Mouse (Mus musculus): ENCODE measurements at regions not wholly inside any gene's neighbourhood (a gene's known extent, or its start where the extent isn't known, plus 50 kb on each side); places are given as distances from the start of the nearest gene placed in this dataset.

- H3K9me3 ChIP-seq (replicated peaks; ENCODE audit: low read length): no peaks in the 10 kb centered on the region
- H3K4me2 ChIP-seq (ENCODE audit: insufficient read depth, low read depth, poor library complexity, severe bottlenecking): no peak overlapping the region
- no peak overlapping the region for H3K9ac ChIP-seq (ENCODE audit: insufficient read depth, low read depth)
- no peaks in the 10 kb centered on the region for H3K79me2 ChIP-seq (replicated peaks; ENCODE audit: control insufficient read depth, extremely low read depth, insufficient read depth, poor library complexity, severe bottlenecking)
- DNase-seq (ENCODE audit: extremely low read depth): no peak
- in situ Hi-C loops (cut with MboI; ENCODE audit: low pct_ligation_motif_present, low pct_unique_long_range_greater_than_20kb, low sequenced_read_pairs) (no loop called here), dilution Hi-C loops (cut with MboI; ENCODE audit: extremely low pct_ligation_motif_present, extremely low pct_unique_long_range_greater_than_20kb, low sequenced_read_pairs) (no loop called here)
- H3K27me3 ChIP-seq (replicated peaks): no peaks in the 10 kb centered on the region
- TF ChIP-seq TBP (conservative IDR thresholded peaks at IDR 0.05; ENCODE audit: low read depth, low read length) (no peak), RAD21 (IDR thresholded peaks at IDR 0.05; ENCODE audit: low read depth, low read length) (no peak), ELF1 (IDR thresholded peaks at IDR 0.05; ENCODE audit: low read depth, low read length) (no peak)
- peaks cover 3 to 9% of the 10 kb centered on the region in 2 experiments; a peak in 3 of 4 replicates for H3K4me1 ChIP-seq (ENCODE audit: control insufficient read depth in 1 of 2, insufficient read depth in 2 of 2)
- no peak overlapping the region for H3K4me3 ChIP-seq (replicated peaks in 1 of 3; ENCODE audit: low read depth in 2 of 3, low read length in 2 of 3, poor library complexity in 1 of 3)
- no peaks in the 10 kb centered on the region for H3K36me3 ChIP-seq (replicated peaks in 1 of 2; ENCODE audit: control insufficient read depth in 1 of 2, insufficient read depth in 1 of 2, low read length in 1 of 2)
- no peak overlapping the region for H3K27ac ChIP-seq (ENCODE audit: insufficient read depth, low read depth)
Measured at GRCm38 (mm10) chrX:103557496-103557895, 72.9 kb upstream of the Zcchc13 start.

GRCm38 (mm10) chrX:103563531-103564246 is 66.7 kb upstream of the Zcchc13 start:
- in situ Hi-C loops (cut with MboI; ENCODE audit: low pct_ligation_motif_present, low pct_unique_long_range_greater_than_20kb, low sequenced_read_pairs) (no loop called here), dilution Hi-C loops (cut with MboI; ENCODE audit: extremely low pct_ligation_motif_present, extremely low pct_unique_long_range_greater_than_20kb, low sequenced_read_pairs) (no loop called here)
- no peak overlapping the region for H3K4me3 ChIP-seq (replicated peaks in 1 of 3; ENCODE audit: low read depth in 2 of 3, low read length in 2 of 3, poor library complexity in 1 of 3)
- H3K36me3 ChIP-seq (replicated peaks in 1 of 2; ENCODE audit: control insufficient read depth in 1 of 2, insufficient read depth in 1 of 2, low read length in 1 of 2): peaks cover 0 to 9% of the 10 kb centered on the region in 2 experiments
- H3K4me2 ChIP-seq (ENCODE audit: insufficient read depth, low read depth, poor library complexity, severe bottlenecking): no peak overlapping the region
- no peak for DNase-seq (ENCODE audit: extremely low read depth)
- no peak overlapping the region for H3K9ac ChIP-seq (ENCODE audit: insufficient read depth, low read depth)
- H3K79me2 ChIP-seq (replicated peaks; ENCODE audit: control insufficient read depth, extremely low read depth, insufficient read depth, poor library complexity, severe bottlenecking): no peaks in the 10 kb centered on the region
- H3K9me3 ChIP-seq (replicated peaks; ENCODE audit: low read length): no peaks in the 10 kb centered on the region
- H3K4me1 ChIP-seq (ENCODE audit: control insufficient read depth in 1 of 2, insufficient read depth in 2 of 2): peaks cover 0 to 17% of the 10 kb centered on the region in 2 experiments; a peak in 2 of 4 replicates
- H3K27ac ChIP-seq (ENCODE audit: insufficient read depth, low read depth): no peak overlapping the region
- no peak for TF ChIP-seq RCOR1 (conservative IDR thresholded peaks at IDR 0.05; ENCODE audit: low read depth, low read length)
- no peak for TF ChIP-seq ZKSCAN1 (IDR thresholded peaks at IDR 0.05; ENCODE audit: borderline replicate concordance, low read depth, low read length)
- TF ChIP-seq MAX (IDR thresholded peaks at IDR 0.05; ENCODE audit: low read length): no peak
- no peak for TF ChIP-seq GABPA (IDR thresholded peaks at IDR 0.05; ENCODE audit: insufficient replicate concordance, low read depth, low read length)
- TF ChIP-seq ZC3H11A (IDR thresholded peaks at IDR 0.05; ENCODE audit: low read depth, low read length): no peak
- TF ChIP-seq ZNF384 (IDR thresholded peaks at IDR 0.05; ENCODE audit: low read depth, low read length): no peak
- no peaks in the 10 kb centered on the region for H3K27me3 ChIP-seq (replicated peaks)

DNA sequence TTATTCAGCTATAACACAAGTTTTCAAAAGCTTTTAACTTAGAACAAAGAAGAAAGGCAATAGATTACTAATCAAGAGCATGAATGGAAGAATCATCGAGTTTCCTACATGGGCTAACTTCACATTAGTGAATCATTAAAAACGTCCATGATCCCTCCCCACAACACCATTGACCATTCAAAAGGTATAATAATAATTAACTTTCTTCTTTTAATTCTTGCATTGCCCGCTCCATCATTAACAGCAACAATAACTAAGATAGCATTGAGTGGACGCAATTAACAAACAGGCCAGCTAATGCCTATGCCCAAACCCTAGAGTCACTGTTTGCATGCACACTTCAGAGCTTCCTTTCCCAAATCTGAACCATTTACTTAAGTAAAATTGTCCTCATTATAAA is 57.0 kb upstream of the Zcchc13 start:
- dilution Hi-C loops (cut with MboI; ENCODE audit: extremely low pct_ligation_motif_present, extremely low pct_unique_long_range_greater_than_20kb, low sequenced_read_pairs): no loop called here
- TF ChIP-seq EP300 (IDR thresholded peaks at IDR 0.05; ENCODE audit: low read length): no peak
- no peak for TF ChIP-seq ZNF384 (IDR thresholded peaks at IDR 0.05; ENCODE audit: low read depth, low read length)
- TF ChIP-seq SIN3A (IDR thresholded peaks at IDR 0.05; ENCODE audit: low read length): no peak
- no peak for TF ChIP-seq USF1 (IDR thresholded peaks at IDR 0.05; ENCODE audit: low read depth, low read length)
- no peak for TF ChIP-seq PAX5 (IDR thresholded peaks at IDR 0.05; ENCODE audit: low read length)
- no peak for TF ChIP-seq ETS1 (conservative IDR thresholded peaks at IDR 0.05; ENCODE audit: low read depth, low read length)
- TF ChIP-seq GABPA (IDR thresholded peaks at IDR 0.05; ENCODE audit: insufficient replicate concordance, low read depth, low read length): no peak
- peaks cover 0 to 11% of the 10 kb centered on the region in 2 experiments; a peak in 1 of 4 replicates for H3K4me1 ChIP-seq (ENCODE audit: control insufficient read depth in 1 of 2, insufficient read depth in 2 of 2)
- H3K9me3 ChIP-seq (replicated peaks; ENCODE audit: low read length): no peaks in the 10 kb centered on the region
- no peak for DNase-seq (ENCODE audit: extremely low read depth)
- no peak overlapping the region for H3K9ac ChIP-seq (ENCODE audit: insufficient read depth, low read depth)
- no peak overlapping the region for H3K4me3 ChIP-seq (replicated peaks in 1 of 3; ENCODE audit: low read depth in 2 of 3, low read length in 2 of 3, poor library complexity in 1 of 3)
- in situ Hi-C loops (cut with MboI; ENCODE audit: low pct_ligation_motif_present, low pct_unique_long_range_greater_than_20kb, low sequenced_read_pairs): no loop called here
- no peaks in the 10 kb centered on the region for H3K27me3 ChIP-seq (replicated peaks)
- H3K4me2 ChIP-seq (ENCODE audit: insufficient read depth, low read depth, poor library complexity, severe bottlenecking): no peak overlapping the region
- H3K36me3 ChIP-seq (replicated peaks in 1 of 2; ENCODE audit: control insufficient read depth in 1 of 2, insufficient read depth in 1 of 2, low read length in 1 of 2): peaks cover under 1 to 3% of the 10 kb centered on the region in 2 experiments
- no peaks in the 10 kb centered on the region for H3K79me2 ChIP-seq (replicated peaks; ENCODE audit: control insufficient read depth, extremely low read depth, insufficient read depth, poor library complexity, severe bottlenecking)
- H3K27ac ChIP-seq (ENCODE audit: insufficient read depth, low read depth): no peak overlapping the region
